ENCODE assay signal across 20 mouse cellular contexts in the genomic region with DNA sequence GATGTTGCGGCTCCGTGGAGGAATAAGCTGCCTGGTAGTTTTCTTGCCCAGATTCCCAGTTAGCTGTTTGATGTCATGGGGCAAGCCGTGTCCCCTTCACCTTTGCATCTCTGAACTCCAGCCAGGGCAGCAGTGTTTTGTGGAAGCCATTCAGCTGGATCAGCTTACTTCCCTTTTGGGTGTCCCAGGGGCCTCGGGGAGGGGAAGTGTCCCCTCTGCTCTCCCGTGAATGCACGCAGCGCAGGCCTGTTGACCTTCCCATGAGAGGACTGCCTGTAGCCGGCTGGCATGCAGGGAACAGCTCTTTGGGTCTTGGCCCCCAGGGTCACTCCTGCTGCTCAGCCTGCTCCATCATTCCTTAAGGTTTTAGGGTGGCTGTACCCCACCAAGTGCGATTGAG. TPM values are rescaled to one million over a fixed set of nuclear protein-coding genes. Genes with fewer than 3 reads are reported as not detected.
A peak's percentile ranks its signal among the peaks of the same experiment; 100 is the strongest.
DNase-seq lines count a peak whose midpoint lies in the region; ATAC-seq and TF ChIP-seq lines count a peak whose summit lies in the region.
"Had no signal": no experiment of that assay in that cellular context is flagged by ENCODE, and none has a peak within 500 bp of the region (broad histone marks: within the 10 kb centered on the region; RNA-seq: fewer than 3 reads in every experiment).

No protein-coding gene starts in this region.

- WGBS in lung, adult 2 months, result 60% methylated on average over 9 of the region's 9 CpGs

- DNase-seq in lung, adult 18-20 months, result peak; percentile 33 to 39
- no peak for DNase-seq in lung, adult 2 months
- DNase-seq in spleen, postnatal 36 days (ENCODE audit: low spot score in 2 of 2), result peak; percentile 87 to 88
- DNase-seq in adipocyte (ENCODE audit: low spot score), result no peak
- DNase-seq in frontal cortex, postnatal 36 days (ENCODE audit: low spot score in 2 of 2), result no peak
- DNase-seq: adrenal gland, adult 2 months; kidney, postnatal 25 days; thymus, postnatal 25 days had no signal

- no peak for TF ChIP-seq CTCF in lung, adult 2 months (IDR thresholded peaks at IDR 0.05; ENCODE audit: insufficient read depth, low read length)

- no peak for TF ChIP-seq POLR2A in lung, adult 2 months (IDR thresholded peaks at IDR 0.05; ENCODE audit: borderline replicate concordance, extremely low read depth, low read depth, low read length)

- no peak overlapping the region for H3K4me3 ChIP-seq in lung, adult 2 months (replicated peaks; ENCODE audit: extremely low read depth, low read depth, low read length)
- H3K4me3 ChIP-seq: embryonic facial prominence, embryonic 13.5 days; heart, embryonic 10.5 days; liver, embryonic 15.5 days; midbrain, embryonic 13.5 days had no signal

- peak; percentile 77 for ATAC-seq in granulocyte monocyte progenitor cell, adult 5-6 weeks (replicated peaks; ENCODE audit: poor library complexity, severe bottlenecking)
- ATAC-seq in megakaryocyte, adult 5-6 weeks (ENCODE audit: poor library complexity, severe bottlenecking), result peak; percentile 84
- ATAC-seq: midbrain, embryonic 13.5 days had no signal

- H3K4me1 ChIP-seq in lung, adult 2 months (ENCODE audit: control insufficient read depth, insufficient read depth, low read length), result no peaks in the 10 kb centered on the region
- H3K4me1 ChIP-seq: embryonic facial prominence, embryonic 13.5 days; heart, embryonic 10.5 days; midbrain, embryonic 13.5 days had no signal

RNA-seq across cellular contexts. Expression of gene AL607142.1, which starts 10.7 kb away (rescaled TPM):
- not detected in 2 replicates for polyA plus RNA-seq in lung, adult 2 months (2012; rRNA removed)
- total RNA-seq in granulocyte monocyte progenitor cell, adult 5-6 weeks (2014; fragmentation: Nextera tagmentation), result not detected in 2 replicates
- total RNA-seq in granulocyte monocyte progenitor cell, adult 5-6 weeks (2017), result not detected in 2 replicates
- total RNA-seq in megakaryocyte, adult 5-6 weeks (2015), result not detected in 2 replicates
- not detected in 2 replicates for total RNA-seq in megakaryocyte, adult 5-6 weeks (2017)
- total RNA-seq: adrenal gland, adult 2 months; heart, postnatal 36 days; layer of hippocampus, postnatal 25 days had no signal
- polyA plus RNA-seq: adrenal gland, adult 2 months; embryonic facial prominence, embryonic 13.5 days; forebrain, embryonic 11.5 days; heart, embryonic 10.5 days; intestine, embryonic 14.5 days; limb, embryonic 11.5 days; liver, embryonic 15.5 days; midbrain, embryonic 13.5 days; neural tube, embryonic 11.5 days had no signal

Comparison
In these comparisons a context has a peak if more than half of its experiments do, and no peak if none do; other contexts are left out.
1. DNase-seq: peak in lung, adult 18-20 months (2 of 2) and spleen, postnatal 36 days (2 of 2); none in lung, adult 2 months (single experiment), adipocyte (single experiment) and frontal cortex, postnatal 36 days (0 of 2).